Mouse (Mus musculus) stomach, embryonic 16.5 days (tissue): Measurements from ENCODE around the gene Mapkapk3. TPM values are rescaled to one million over a fixed set of nuclear protein-coding genes. Genes with fewer than 3 reads are reported as not detected.
A peak's percentile ranks its signal among the peaks of the same experiment; 100 is the strongest.

Experiments
- ATAC-seq: fragments of 200-750 bp; cut with Nextera tagmentation; 2 replicates; pipeline ENCODE4 v1.8.0; 2017; ENCODE audit warnings: moderate number of reproducible peaks, moderate TSS enrichment; ENCODE audit not compliant: insufficient read depth, low FRiP score
- H3K27ac ChIP-seq: fragments of 300-500 bp; sonication (generic); 2 replicates; pipeline ENCODE4 v1.5.1; 2014; ENCODE audit warnings: low read length
- H3K27me3 ChIP-seq: fragments of 300-500 bp; sonication (generic); 2 replicates; pipeline ENCODE4 v1.6.1; 2014; ENCODE audit warnings: low read length, control low read depth, mixed read lengths; ENCODE audit not compliant: control insufficient read depth, insufficient read depth
- H3K36me3 ChIP-seq: fragments of 300-500 bp; sonication (generic); 2 replicates; pipeline ENCODE4 v1.6.1; 2014; ENCODE audit warnings: low read length; ENCODE audit not compliant: control insufficient read depth, insufficient read depth
- H3K4me1 ChIP-seq: fragments of 300-500 bp; sonication (generic); 2 replicates; pipeline ENCODE4 v1.6.1; 2014; ENCODE audit warnings: low read length, control low read depth, mixed read lengths; ENCODE audit not compliant: control insufficient read depth, insufficient read depth
- H3K4me2 ChIP-seq: fragments of 300-500 bp; sonication (generic); 2 replicates; pipeline ENCODE4 v1.6.1; 2014; ENCODE audit warnings: low read depth, low read length, mixed read lengths
- H3K4me3 ChIP-seq: fragments of 300-500 bp; sonication (generic); replicated peaks from 2 replicates; pipeline ENCODE4 v1.5.1; 2014; ENCODE audit warnings: mild to moderate bottlenecking, low read length
- H3K9ac ChIP-seq: fragments of 300-500 bp; sonication (generic); 2 replicates; pipeline ENCODE4 v1.6.1; 2014; ENCODE audit warnings: low read length
- H3K9me3 ChIP-seq: fragments of 300-500 bp; sonication (generic); replicated peaks from 2 replicates; pipeline ENCODE4 v1.6.1; 2016; ENCODE audit warnings: low read length, control low read depth; ENCODE audit not compliant: control insufficient read depth
- WGBS: fragments of 180-500 bp; shearing (Covaris S2); extraction: QIAGEN DNeasy Blood & Tissue Kit; methylation state at CpG from one replicate; pipeline ENCODE4 v1.1.7; 2014; 5-methylcytosine and 5-hydroxymethylcytosine counted together
- polyA plus RNA-seq: library from polyadenylated mRNA; unstranded; fragments of >200 nt; fragmentation: Nextera tagmentation; extraction: Ambion mirVana; gene quantifications from 2 replicates; pipeline ENCODE4 v1.2.1, GENCODE M21; 2015

Gene Mapkapk3
- polyA plus RNA-seq, 1 experiment from 2014 or later: 41.2 TPM

DNA sequence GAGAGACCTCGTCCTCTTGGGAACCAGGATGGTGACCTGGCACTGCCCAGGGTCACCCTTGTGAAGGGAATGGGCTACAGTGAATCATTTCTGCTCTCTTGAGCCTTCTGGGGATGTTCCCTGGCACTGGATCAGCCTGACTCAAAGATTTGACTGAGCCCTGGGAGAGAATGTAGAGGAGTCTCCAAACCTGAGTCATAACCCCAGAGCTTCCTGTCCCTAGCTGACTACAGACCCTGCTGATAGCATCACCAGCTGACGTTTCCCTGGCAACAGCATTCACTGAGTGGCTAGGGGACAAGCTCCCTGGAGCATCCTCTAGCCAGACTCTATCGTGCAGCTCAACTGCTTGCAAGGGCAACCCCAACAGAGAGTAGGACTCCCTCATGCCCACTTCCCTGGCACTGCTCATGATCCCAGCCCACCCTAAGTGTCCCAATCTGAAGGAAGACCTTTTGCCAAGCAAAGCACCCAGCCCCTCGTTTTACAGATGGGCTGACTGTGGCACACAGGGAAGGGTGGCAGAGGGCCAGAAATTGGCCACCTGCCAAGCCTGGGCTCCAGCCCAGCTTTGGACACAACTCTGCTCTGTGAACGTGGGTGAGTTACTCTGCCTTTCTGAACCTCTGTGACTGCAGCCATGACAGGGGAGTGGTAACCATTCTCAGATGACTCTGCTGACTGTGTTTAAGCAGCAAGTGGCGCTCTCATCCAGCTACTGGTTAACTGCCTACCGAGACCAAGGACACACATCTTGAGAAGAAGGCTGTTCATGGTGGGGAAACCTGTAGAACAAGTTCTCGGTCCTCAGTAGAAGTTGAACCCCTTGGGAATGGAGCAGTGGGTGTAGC, 10.9 kb downstream of the Mapkapk3 start:
- H3K9me3 ChIP-seq: no peaks in the 10 kb centered on the region
- H3K36me3 ChIP-seq: no peaks in the 10 kb centered on the region
- peak overlapping the region; percentile 94 for H3K27ac ChIP-seq
- H3K27me3 ChIP-seq: no peaks in the 10 kb centered on the region
- peak overlapping the region; percentile 36; the same call in 1 of the 2 replicates for H3K4me2 ChIP-seq
- WGBS: 48% methylated on average over 8 of the region's 8 CpGs
- ATAC-seq: peak; percentile 65
- H3K4me3 ChIP-seq: no peak overlapping the region
- H3K4me1 ChIP-seq: peaks cover 25% of the 10 kb centered on the region
- H3K9ac ChIP-seq: no peak overlapping the region

DNA sequence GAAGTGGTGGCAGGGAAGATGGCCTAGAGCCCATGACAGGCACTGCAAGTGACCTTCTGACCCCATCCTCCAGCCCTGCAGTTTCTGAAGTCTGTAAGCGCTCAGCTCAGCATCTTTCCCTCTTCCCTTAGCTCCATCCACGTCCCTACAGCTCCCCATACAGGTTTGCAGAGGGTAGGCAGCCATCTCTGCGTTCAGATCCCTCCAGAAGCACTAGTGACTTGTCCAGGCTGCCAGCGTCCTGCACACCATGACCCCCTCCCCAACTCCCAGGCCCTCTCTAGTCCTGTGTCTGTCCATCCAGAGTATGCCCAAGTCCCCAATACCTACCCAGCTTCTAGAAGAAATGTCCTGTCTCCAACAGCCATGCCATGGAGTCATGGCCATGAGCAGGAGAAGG, 11.6 kb downstream of the Mapkapk3 start:
- H3K36me3 ChIP-seq: no peaks in the 10 kb centered on the region
- 56% methylated on average over 4 of the region's 4 CpGs for WGBS
- ATAC-seq: no peak
- H3K9ac ChIP-seq: no peak overlapping the region
- H3K27ac ChIP-seq: no peak overlapping the region
- H3K4me2 ChIP-seq: no peak overlapping the region
- H3K4me1 ChIP-seq: peaks cover 25% of the 10 kb centered on the region
- H3K4me3 ChIP-seq: no peak overlapping the region
- no peaks in the 10 kb centered on the region for H3K27me3 ChIP-seq
- H3K9me3 ChIP-seq: no peaks in the 10 kb centered on the region

DNA sequence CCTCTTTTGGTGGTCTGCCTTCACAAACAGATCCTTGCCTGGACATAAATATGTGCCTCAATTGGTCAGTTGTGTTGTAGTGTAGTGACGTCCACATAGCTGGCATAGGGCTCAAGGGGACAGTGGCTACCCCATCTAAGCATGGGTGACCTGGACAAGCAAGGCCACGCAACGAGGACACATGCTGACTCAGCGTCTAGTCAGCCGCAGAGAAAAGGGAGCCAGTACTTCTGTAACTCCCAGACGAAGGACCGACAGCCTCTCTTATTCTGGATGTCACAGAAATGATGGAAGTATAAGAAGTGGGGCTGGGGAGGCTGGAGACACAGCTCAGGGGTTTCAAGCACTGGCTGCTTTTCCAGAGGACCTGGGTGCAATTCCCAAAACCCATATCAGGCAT, 12.1 kb downstream of the Mapkapk3 start:
- WGBS: 77% methylated on average over 7 of the region's 7 CpGs
- no peaks in the 10 kb centered on the region for H3K36me3 ChIP-seq
- H3K27me3 ChIP-seq: no peaks in the 10 kb centered on the region

DNA sequence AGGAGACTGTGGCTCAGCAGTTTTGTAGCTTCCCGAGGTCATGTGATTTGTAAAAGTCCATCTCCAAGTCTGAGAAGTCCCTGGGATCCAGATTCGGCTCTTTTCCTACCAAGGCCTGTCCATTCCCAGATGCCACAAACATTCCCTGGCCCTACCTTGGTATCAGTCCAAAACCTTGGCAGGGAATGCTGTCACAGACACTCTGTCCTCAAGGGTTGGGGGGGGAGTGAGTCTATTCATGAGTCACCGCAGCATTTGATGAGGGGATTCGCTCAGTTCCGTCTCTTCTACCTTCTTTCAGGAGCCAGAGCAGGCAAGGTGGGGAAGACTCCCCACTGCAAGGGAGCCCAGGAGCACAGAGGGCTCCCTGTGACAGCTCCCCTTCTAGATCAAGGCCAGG, 14.0 kb downstream of the Mapkapk3 start:
- H3K4me2 ChIP-seq: no peak overlapping the region
- H3K4me3 ChIP-seq: no peak overlapping the region
- no peak overlapping the region for H3K27ac ChIP-seq
- H3K9me3 ChIP-seq: no peaks in the 10 kb centered on the region
- peaks cover 25% of the 10 kb centered on the region for H3K4me1 ChIP-seq
- no peak for ATAC-seq
- no peaks in the 10 kb centered on the region for H3K27me3 ChIP-seq
- WGBS: 84% methylated on average over 5 of the region's 5 CpGs
- H3K36me3 ChIP-seq: no peaks in the 10 kb centered on the region
- H3K9ac ChIP-seq: no peak overlapping the region

More for the DNA sequence above, 12.1 kb downstream of the Mapkapk3 start:
- H3K4me1 ChIP-seq: peaks cover 25% of the 10 kb centered on the region
- H3K9me3 ChIP-seq: no peaks in the 10 kb centered on the region
- H3K4me2 ChIP-seq: no peak overlapping the region
- H3K27ac ChIP-seq: no peak overlapping the region
- no peak overlapping the region for H3K4me3 ChIP-seq
- ATAC-seq: no peak
- no peak overlapping the region for H3K9ac ChIP-seq

DNA sequence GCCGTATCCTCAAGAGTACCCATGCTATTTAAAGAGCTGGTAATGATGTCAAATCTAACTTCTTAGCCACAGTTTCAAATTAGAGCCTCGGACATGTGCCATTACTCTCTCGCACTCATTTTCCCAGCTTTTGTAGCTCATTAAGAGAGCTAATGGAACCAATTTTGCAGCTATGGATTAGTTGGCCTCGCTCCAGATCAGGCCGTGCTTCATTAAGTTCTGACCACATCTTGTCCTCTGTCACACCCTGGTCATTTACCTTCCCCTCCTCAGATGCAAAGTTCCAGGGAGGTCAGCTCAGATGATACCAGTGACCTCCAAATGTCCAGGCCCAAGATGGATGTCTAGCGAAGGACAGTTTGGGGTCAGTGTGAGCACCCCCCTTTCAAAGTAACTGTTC, 14.9 kb downstream of the Mapkapk3 start:
- H3K36me3 ChIP-seq: no peaks in the 10 kb centered on the region
- H3K9ac ChIP-seq: no peak overlapping the region
- no peaks in the 10 kb centered on the region for H3K27me3 ChIP-seq
- no peak overlapping the region for H3K4me3 ChIP-seq
- no peak for ATAC-seq
- H3K9me3 ChIP-seq: no peaks in the 10 kb centered on the region
- no peak overlapping the region for H3K4me2 ChIP-seq
- 84% methylated on average over 6 of the region's 6 CpGs for WGBS
- no peak overlapping the region for H3K27ac ChIP-seq
- peaks cover 15% of the 10 kb centered on the region for H3K4me1 ChIP-seq

DNA sequence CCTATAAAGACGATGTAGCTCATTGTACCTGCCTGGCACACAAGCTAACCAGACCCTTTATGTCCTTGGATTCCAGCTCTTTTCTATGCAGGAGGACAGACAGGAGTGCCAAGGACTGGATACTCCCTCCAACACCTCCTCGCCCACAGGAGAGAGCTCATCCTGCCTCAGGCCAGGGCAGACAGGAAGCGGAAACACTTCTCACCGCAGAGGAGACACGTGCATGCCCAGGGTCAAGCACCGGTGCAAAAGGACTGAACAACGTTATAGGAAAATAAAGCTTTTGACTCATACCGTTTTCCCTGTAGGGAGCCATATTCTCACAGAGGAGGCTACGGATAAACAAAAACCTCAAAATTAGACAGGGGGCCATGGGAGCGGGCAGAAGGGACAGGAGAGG, 16.5 kb downstream of the Mapkapk3 start:
- Histone ChIP-seq H3K9me3 (no peaks in the 10 kb centered on the region), H3K27ac (no peak overlapping the region), H3K4me1 (peaks cover under 1% of the 10 kb centered on the region), H3K4me2 (no peak overlapping the region), H3K9ac (no peak overlapping the region), H3K4me3 (no peak overlapping the region), H3K36me3 (no peaks in the 10 kb centered on the region), H3K27me3 (no peaks in the 10 kb centered on the region)
- WGBS: 72% methylated on average over 10 of the region's 10 CpGs
- ATAC-seq: no peak

DNA sequence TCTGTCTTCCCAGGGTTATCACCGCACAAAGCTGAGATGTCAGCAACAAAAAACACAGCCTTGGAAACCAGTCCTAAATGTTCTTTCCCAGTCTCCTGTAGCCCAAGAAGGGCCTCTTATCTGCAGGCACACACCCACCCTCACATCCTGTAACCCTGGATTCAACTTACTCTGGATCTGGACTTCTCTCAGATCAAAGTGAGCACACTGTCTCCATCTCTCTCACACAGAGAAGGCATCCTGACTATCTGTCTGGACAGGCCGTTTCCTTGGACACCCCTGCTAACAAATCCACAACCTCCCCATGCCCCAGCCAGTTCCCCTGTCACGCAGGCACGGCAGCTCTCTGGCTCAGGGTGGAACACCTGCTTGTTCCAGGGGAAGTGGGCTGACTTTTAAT, 17.4 kb downstream of the Mapkapk3 start:
- Histone ChIP-seq H3K4me2 (no peak overlapping the region), H3K27ac (no peak overlapping the region), H3K27me3 (no peaks in the 10 kb centered on the region), H3K9ac (no peak overlapping the region), H3K4me3 (no peak overlapping the region), H3K4me1 (no peaks in the 10 kb centered on the region; the same call in 1 of the 2 replicates), H3K36me3 (no peaks in the 10 kb centered on the region), H3K9me3 (no peaks in the 10 kb centered on the region)
- ATAC-seq: no peak
- 51% methylated on average over 4 of the region's 4 CpGs for WGBS

DNA sequence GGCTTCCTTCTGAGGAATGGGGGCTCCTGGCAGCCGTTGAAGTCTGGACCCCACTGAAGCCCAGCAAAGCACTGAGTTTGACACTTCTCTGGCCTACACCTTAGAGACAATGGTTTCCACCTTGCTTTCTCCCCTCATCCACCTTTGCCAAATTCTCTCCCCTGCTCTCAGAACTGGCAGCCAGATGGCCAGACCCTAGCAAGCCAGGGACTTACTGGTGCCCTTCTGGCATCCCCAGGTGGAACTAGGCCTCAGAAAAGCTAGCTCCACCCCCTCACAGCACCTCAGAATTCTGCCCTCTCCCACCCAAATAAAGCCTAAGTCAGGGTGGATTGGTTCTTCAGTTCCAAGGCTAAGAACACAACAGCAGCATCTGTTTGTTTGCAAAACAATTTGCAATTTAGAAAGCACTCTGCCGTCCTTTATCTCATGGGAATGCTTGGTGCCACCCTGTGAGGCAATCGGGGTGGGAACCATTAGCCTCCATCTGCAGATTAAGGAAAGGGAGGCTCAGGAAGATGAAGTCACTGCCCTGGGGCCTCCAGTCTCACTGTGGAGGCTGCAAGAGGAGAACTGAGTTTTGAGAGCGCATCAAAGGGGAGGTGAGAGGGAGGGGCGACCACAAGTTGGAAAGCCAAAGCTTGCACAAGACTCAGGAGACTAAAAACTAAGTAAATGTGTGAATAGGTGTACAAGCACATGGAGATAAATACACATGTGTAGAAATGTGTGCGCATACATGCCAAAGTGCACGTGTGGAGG, 18.3 kb downstream of the Mapkapk3 start:
- no peaks in the 10 kb centered on the region for H3K36me3 ChIP-seq
- no peak overlapping the region for H3K4me2 ChIP-seq
- no peak overlapping the region for H3K27ac ChIP-seq
- no peak overlapping the region for H3K9ac ChIP-seq
- no peak for ATAC-seq
- no peaks in the 10 kb centered on the region for H3K27me3 ChIP-seq
- no peak overlapping the region for H3K4me3 ChIP-seq
- H3K9me3 ChIP-seq: no peaks in the 10 kb centered on the region
- H3K4me1 ChIP-seq: no peaks in the 10 kb centered on the region; the same call in 1 of the 2 replicates
- WGBS: 72% methylated on average over 7 of the region's 7 CpGs

DNA sequence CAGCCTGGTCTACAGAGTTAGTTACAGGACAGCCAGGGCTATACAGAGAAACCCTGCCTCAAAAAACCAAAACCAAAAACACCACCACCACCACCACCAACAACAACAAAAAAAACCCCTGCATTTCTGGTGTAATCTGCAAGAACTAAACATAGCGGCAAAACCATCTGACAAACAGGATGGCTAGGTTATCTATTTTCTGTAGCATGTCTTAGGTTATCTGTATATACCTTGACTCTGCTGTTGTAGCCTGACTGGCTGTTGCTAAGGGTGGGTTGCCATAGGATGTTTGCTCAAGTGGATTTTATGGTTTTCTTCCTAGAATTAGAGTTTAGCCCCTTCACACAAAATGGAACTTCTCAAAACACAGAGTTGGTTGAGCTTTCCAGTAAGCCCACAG, 19.9 kb downstream of the Mapkapk3 start:
- Histone ChIP-seq H3K36me3 (no peaks in the 10 kb centered on the region), H3K9ac (no peak overlapping the region), H3K27ac (no peak overlapping the region), H3K27me3 (no peaks in the 10 kb centered on the region), H3K4me2 (no peak overlapping the region), H3K9me3 (no peaks in the 10 kb centered on the region), H3K4me1 (no peaks in the 10 kb centered on the region; the same call in 1 of the 2 replicates), H3K4me3 (no peak overlapping the region)
- WGBS: 100% methylated on average over 1 of the region's 1 CpGs
- ATAC-seq: no peak
